Mouse (Mus musculus) hindbrain, embryonic 16.5 days (tissue): ENCODE data around the gene Efna1. TPM values are rescaled to one million over a fixed set of nuclear protein-coding genes. Genes with fewer than 3 reads are reported as not detected.
A peak's percentile ranks its signal among the peaks of the same experiment; 100 is the strongest.

Experiments used
- ATAC-seq: fragments of 200-750 bp; cut with Nextera tagmentation; 2 replicates; pipeline ENCODE4 v1.8.0; 2017; ENCODE audit warnings: moderate TSS enrichment, moderate library complexity
- H3K27ac ChIP-seq: fragments of 300-500 bp; sonication (generic); 2 replicates; pipeline ENCODE4 v1.5.1; 2014; ENCODE audit warnings: low read depth, mild to moderate bottlenecking, control low read depth, low read length, moderate library complexity
- H3K27me3 ChIP-seq: fragments of 300-500 bp; sonication (generic); replicated peaks from 2 replicates; pipeline ENCODE4 v1.6.1; 2014; ENCODE audit warnings: low read length; ENCODE audit not compliant: control insufficient read depth, insufficient read depth
- H3K36me3 ChIP-seq: fragments of 300-500 bp; sonication (generic); 2 replicates; pipeline ENCODE4 v1.6.1; 2014; ENCODE audit warnings: mild to moderate bottlenecking, low read length, moderate library complexity, mixed read lengths; ENCODE audit not compliant: control insufficient read depth, insufficient read depth
- H3K4me1 ChIP-seq: fragments of 300-500 bp; sonication (generic); 2 replicates; pipeline ENCODE4 v1.6.1; 2014; ENCODE audit warnings: low read depth, low read length; ENCODE audit not compliant: control insufficient read depth, insufficient read depth
- H3K4me2 ChIP-seq: fragments of 300-500 bp; sonication (generic); 2 replicates; pipeline ENCODE4 v1.6.1; 2014; ENCODE audit warnings: mild to moderate bottlenecking, low read length, control low read depth, moderate library complexity
- H3K4me3 ChIP-seq: fragments of 300-500 bp; sonication (generic); 2 replicates; pipeline ENCODE4 v1.5.1; 2014; ENCODE audit warnings: mild to moderate bottlenecking, low read length, control low read depth, moderate library complexity
- H3K9ac ChIP-seq: fragments of 300-500 bp; sonication (generic); 2 replicates; pipeline ENCODE4 v1.6.1; 2014; ENCODE audit warnings: low read depth, mild to moderate bottlenecking, control low read depth, low read length, moderate library complexity
- H3K9me3 ChIP-seq: fragments of 300-500 bp; sonication (generic); 2 replicates; pipeline ENCODE4 v1.6.1; 2014; ENCODE audit warnings: mild to moderate bottlenecking, low read length, moderate library complexity; ENCODE audit not compliant: control insufficient read depth
- WGBS: fragments of 180-500 bp; shearing (Covaris S2); extraction: QIAGEN DNeasy Blood & Tissue Kit; methylation state at CpG from one replicate; pipeline ENCODE4 v1.1.7; 2014; 5-methylcytosine and 5-hydroxymethylcytosine counted together
- polyA plus RNA-seq: library from polyadenylated mRNA; unstranded; fragments of >200 nt; fragmentation: Nextera tagmentation; extraction: Ambion mirVana; gene quantifications from 2 replicates; pipeline ENCODE4 v1.2.1, GENCODE M21; 2015

The Efna1 gene
- 8.4 and 9.9 TPM in 2 replicates for polyA plus RNA-seq

DNA sequence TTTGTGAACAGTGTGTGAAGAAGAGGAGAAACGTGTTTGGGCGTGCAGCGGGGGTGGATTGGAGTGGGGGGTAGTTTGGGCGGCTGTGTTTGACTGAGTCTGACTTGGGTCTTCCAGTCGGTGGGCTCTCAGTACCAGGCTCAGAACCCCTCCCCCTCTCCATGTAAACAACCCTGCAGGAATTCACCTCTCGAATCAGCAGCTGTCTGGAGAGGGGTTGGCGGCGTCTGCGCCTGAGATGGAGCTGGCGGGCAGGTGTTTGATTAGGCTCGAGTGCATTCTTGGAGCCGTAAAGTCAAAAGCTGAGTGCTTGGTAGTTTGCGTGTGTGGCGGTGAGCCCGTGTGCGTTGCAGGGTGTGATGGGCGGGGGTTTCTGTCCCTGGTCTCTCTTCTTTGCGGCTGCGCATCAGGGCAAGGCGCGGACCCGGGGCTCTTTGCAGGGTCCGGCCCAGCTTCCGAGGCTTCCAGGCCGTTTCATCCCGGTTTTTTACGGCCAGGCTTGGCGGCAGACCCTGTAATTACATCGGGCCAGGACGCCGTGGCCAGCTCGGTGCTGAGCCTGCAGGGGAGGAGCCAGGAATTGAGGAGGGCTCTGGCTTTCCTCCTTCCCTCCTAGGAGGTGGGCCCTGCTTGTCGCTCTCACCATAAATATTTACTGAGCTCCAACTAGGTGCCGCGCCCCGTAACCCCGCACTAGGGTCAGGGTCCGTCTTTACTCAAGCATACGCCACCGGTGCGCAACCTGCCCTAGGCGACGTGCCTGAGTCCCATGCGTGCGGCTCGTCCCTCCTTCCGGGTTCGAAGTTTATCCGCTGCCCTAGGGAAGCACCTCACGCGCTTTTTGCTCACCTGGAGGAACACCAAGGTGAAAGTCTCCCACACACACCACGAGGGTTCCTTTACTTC is at the start of gene Efna1:
Gene Efna1 (minus strand): TSS at position 537 of the 906 bp plus-strand sequence.
- peak within 1 kb of the TSS; percentile 73 for H3K9ac ChIP-seq
- H3K9me3 ChIP-seq = no peaks in the 10 kb centered on the region
- H3K4me2 ChIP-seq = peak within 1 kb of the TSS; percentile 98
- H3K27me3 ChIP-seq = no peaks in the 10 kb centered on the region
- WGBS = under 1% methylated on average over 52 of the region's 52 CpGs
- peaks cover 28% of the 10 kb centered on the region for H3K4me1 ChIP-seq
- no peaks in the 10 kb centered on the region for H3K36me3 ChIP-seq
- peak; percentile 45 for ATAC-seq
- H3K4me3 ChIP-seq = peak within 1 kb of the TSS; percentile 53
- no peak within 1 kb of the TSS; the same call in 1 of the 2 replicates for H3K27ac ChIP-seq

- no peak overlapping the region for H3K27ac ChIP-seq
- no peak overlapping the region for H3K9ac ChIP-seq
- no peaks in the 10 kb centered on the region for H3K27me3 ChIP-seq
- no peaks in the 10 kb centered on the region for H3K9me3 ChIP-seq
- no peaks in the 10 kb centered on the region for H3K36me3 ChIP-seq
- H3K4me3 ChIP-seq = no peak overlapping the region
- no peak for ATAC-seq
- WGBS = 34% methylated on average over 3 of the region's 3 CpGs
- peaks cover 9% of the 10 kb centered on the region for H3K4me1 ChIP-seq
- no peak overlapping the region for H3K4me2 ChIP-seq
Measured at GRCm38 (mm10) chr3:89330346-89330745, 49.4 kb upstream of the Efna1 start.

DNA sequence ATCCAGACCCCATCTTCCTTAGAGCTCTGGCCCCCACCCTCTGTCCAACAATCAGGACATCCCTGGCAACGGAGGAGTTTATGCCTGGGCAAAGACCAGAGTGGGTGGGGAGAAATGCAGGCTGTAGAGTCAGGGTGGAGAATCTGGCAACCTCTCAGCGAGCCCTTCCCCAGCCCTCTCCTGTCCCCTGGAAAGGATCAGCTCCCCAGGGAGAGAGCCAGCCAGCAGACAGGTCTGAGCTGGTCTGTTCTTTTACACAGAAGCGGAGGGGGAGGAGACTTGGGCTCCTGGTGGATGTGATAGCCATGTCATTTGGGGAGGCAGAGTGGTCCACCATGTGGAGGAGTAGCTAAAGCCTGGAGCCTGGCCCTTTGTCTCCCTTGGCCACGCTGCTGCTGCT is 47.7 kb upstream of the Efna1 start:
- no peak for ATAC-seq
- no peak overlapping the region for H3K4me3 ChIP-seq
- no peak overlapping the region for H3K9ac ChIP-seq
- H3K36me3 ChIP-seq = no peaks in the 10 kb centered on the region
- WGBS = 16% methylated on average over 4 of the region's 4 CpGs
- peaks cover 9% of the 10 kb centered on the region for H3K4me1 ChIP-seq
- no peaks in the 10 kb centered on the region for H3K27me3 ChIP-seq
- H3K27ac ChIP-seq = no peak overlapping the region
- H3K9me3 ChIP-seq = no peaks in the 10 kb centered on the region
- H3K4me2 ChIP-seq = no peak overlapping the region

- no peak overlapping the region for H3K4me3 ChIP-seq
- 34% methylated on average over 9 of the region's 9 CpGs for WGBS
- H3K4me2 ChIP-seq = no peak overlapping the region
- no peaks in the 10 kb centered on the region for H3K27me3 ChIP-seq
- no peak for ATAC-seq
- H3K4me1 ChIP-seq = peaks cover under 1% of the 10 kb centered on the region
- no peak overlapping the region for H3K9ac ChIP-seq
- no peaks in the 10 kb centered on the region for H3K36me3 ChIP-seq
- H3K27ac ChIP-seq = no peak overlapping the region
- no peaks in the 10 kb centered on the region for H3K9me3 ChIP-seq
Measured at GRCm38 (mm10) chr3:89327371-89327870, 46.5 kb upstream of the Efna1 start.

DNA sequence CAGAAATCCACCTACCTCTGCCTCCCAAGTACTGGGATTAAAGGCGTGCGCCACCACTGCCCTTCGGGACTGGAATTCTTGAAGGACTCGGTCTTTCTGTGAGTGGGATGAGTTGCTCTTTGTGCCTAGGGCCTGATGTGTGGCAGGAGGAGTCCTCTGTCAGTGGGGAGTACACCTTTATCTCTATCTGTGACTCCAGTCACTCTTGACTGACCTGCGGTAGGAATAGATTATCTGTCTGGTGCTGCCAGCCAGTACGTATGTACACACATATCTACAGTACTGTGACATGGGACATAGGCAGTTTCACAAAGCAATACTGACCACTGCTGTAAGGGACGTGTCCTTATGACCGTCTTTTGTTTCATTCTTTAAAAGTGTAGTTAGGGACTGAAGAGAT is 44.9 kb upstream of the Efna1 start:
- WGBS = 90% methylated on average over 8 of the region's 8 CpGs
- ATAC-seq = no peak
- no peaks in the 10 kb centered on the region for H3K27me3 ChIP-seq

GRCm38 (mm10) chr3:89322514-89323165 is 41.7 kb upstream of the Efna1 start, which contains the start of gene Efna3:
Efna3 (minus strand) TSS chr3:89322965.
- H3K4me1 ChIP-seq = peaks cover 30% of the 10 kb centered on the region

More for the DNA sequence above, 44.9 kb upstream of the Efna1 start:
- H3K36me3 ChIP-seq = no peaks in the 10 kb centered on the region
- H3K9me3 ChIP-seq = no peaks in the 10 kb centered on the region
- no peak overlapping the region for H3K4me2 ChIP-seq
- no peak overlapping the region for H3K27ac ChIP-seq
- peaks cover 5% of the 10 kb centered on the region for H3K4me1 ChIP-seq
- H3K4me3 ChIP-seq = no peak overlapping the region
- no peak overlapping the region for H3K9ac ChIP-seq

GRCm38 (mm10) chr3:89322131-89322500 is 41.2 kb upstream of the Efna1 start:
- Histone ChIP-seq H3K4me1 (peaks cover 35% of the 10 kb centered on the region), H3K4me3 (peak overlapping the region; percentile 60), H3K36me3 (no peaks in the 10 kb centered on the region), H3K27me3 (peaks cover 3% of the 10 kb centered on the region), H3K9me3 (no peaks in the 10 kb centered on the region), H3K9ac (peak overlapping the region; percentile 83), H3K4me2 (peak overlapping the region; percentile 89), H3K27ac (peak overlapping the region; percentile 96)
- ATAC-seq = no peak
- under 1% methylated on average over 14 of the region's 14 CpGs for WGBS

More at GRCm38 (mm10) chr3:89322514-89323165, 41.7 kb upstream of the Efna1 start, which contains the start of gene Efna3:
- H3K9me3 ChIP-seq = no peaks in the 10 kb centered on the region
- peak within 1 kb of the TSS; percentile 83 for H3K9ac ChIP-seq
- WGBS = under 1% methylated on average over 53 of the region's 53 CpGs
- peak; percentile 42 for ATAC-seq
- H3K27ac ChIP-seq = peak within 1 kb of the TSS; percentile 96
- H3K36me3 ChIP-seq = no peaks in the 10 kb centered on the region
- peaks cover 3% of the 10 kb centered on the region for H3K27me3 ChIP-seq
- H3K4me2 ChIP-seq = peak within 1 kb of the TSS; percentile 89
- peak within 1 kb of the TSS; percentile 60 for H3K4me3 ChIP-seq

DNA sequence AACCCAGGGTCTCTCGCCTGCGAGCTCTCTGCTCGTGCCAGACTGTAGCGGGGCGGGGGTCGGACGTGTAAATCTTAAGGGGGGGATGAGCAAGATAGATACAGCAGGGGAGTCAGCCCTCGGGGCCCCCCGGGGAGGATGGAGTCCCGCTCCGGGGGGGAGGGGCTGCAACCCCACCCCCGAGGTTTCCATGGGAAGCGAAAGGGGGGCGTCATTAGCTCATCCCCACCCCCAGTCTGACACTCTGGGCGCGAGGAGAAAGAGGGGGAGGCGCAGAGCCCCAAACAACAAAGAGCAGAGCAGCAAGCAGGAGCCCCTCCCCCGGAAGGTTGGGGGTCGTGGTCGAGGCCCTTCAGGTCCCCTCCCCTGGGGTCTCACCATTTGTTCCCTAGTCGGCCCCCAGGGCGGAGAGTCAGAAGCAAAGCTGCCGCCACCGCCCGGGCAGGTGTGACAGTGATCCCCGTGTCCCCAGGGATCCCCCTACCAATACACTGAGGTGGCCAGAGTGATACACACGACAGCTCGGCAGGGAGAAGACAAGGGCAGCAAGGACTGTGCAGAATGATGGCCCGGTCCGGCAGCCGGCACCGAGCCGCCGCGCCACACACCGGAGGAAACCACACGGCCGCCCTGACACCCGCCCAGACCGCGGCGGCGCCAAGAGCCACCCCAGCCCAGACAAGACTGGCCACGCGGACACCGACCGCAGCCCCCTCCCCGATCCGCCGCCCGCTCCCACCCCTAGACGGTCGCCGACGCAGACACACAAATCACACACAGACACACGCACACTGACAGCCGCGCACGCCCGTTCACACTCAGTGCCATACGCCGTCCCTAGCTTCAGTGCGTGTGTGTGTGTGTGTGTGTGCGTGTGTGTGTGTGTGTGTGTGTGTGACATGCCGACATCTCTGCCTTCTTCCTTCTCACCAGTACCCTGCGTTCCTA is 40.5 kb upstream of the Efna1 start:
- no peaks in the 10 kb centered on the region for H3K9me3 ChIP-seq
- H3K4me2 ChIP-seq = peak overlapping the region; percentile 89
- H3K4me3 ChIP-seq = peak overlapping the region; percentile 60
- H3K36me3 ChIP-seq = no peaks in the 10 kb centered on the region
- H3K27me3 ChIP-seq = peaks cover 3% of the 10 kb centered on the region
- peak overlapping the region; percentile 96 for H3K27ac ChIP-seq
- H3K4me1 ChIP-seq = peaks cover 41% of the 10 kb centered on the region
- WGBS = 0% methylated on average over 53 of the region's 66 CpGs
- ATAC-seq = peak; percentile 24
- H3K9ac ChIP-seq = peak overlapping the region; percentile 83
